Mouse (Mus musculus): ENCODE data around the gene Yy1.

DNA sequence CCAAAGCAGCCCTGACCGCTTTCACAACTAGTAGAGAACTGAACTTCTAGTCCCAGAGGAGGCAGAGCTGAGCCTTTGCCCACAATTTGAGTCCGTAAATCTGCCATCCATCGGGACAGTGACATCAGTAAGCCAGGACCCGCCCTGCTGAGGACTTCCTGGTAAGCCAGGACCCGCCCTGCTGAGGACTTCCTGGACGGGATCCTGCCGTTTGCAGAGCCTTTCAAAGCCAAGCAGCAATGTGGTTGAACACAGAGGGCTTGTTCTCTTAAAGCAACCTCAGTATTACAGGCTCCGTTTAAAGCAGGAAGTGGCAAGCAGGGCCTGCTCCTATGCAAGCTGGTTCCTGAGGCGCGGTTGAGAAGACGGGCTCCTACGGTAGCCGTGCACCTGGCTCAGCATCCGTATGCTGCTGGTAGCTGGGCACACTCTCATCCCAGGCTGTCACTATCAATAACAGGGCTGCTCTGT lies 27.0 kb upstream of the Yy1 start:
- TF ChIP-seq CTCF (IDR thresholded peaks at IDR 0.05; ENCODE audit: control insufficient read depth, insufficient read depth, insufficient replicate concordance, low read depth, low read length) (no peak), POLR2A (IDR thresholded peaks at IDR 0.05; ENCODE audit: control insufficient read depth, low read depth, low read length) (no peak)
